Mouse (Mus musculus) layer of hippocampus, postnatal 25 days (tissue): ENCODE measurements around the gene Gp1bb. TPM values are rescaled to one million over a fixed set of nuclear protein-coding genes. Genes with fewer than 3 reads are reported as not detected.

Experiments used
- DNase-seq, 2 experiments: peaks; one replicate each; pipeline ENCODE4 v3.0.0; 2022; ENCODE audit warnings: mixed read lengths in 2 of 2, low spot score in 1 of 2; ENCODE audit errors: extremely low spot score in 1 of 2
- total RNA-seq, 2 experiments: library from RNA; stranded (reverse); gene quantifications; 2 replicates each; pipeline ENCODE4 v1.2.3; 2021

Gene Gp1bb
- total RNA-seq, 2 experiments from 2014 or later = 1.2 TPM

GRCm38 (mm10) chr16:18609099-18609498, 13.1 kb downstream of the Gp1bb start:
- no peak for DNase-seq

- no peak for DNase-seq
Observed at GRCm38 (mm10) chr16:18608226-18608625, 14.0 kb downstream of the Gp1bb start.

GRCm38 (mm10) chr16:18605705-18606104, 16.5 kb downstream of the Gp1bb start:
- no peak for DNase-seq

GRCm38 (mm10) chr16:18604267-18604701, 17.9 kb downstream of the Gp1bb start:
- DNase-seq = no peak

GRCm38 (mm10) chr16:18601447-18601846, 20.8 kb downstream of the Gp1bb start:
- no peak for DNase-seq

GRCm38 (mm10) chr16:18598006-18598405, 24.2 kb downstream of the Gp1bb start:
- no peak for DNase-seq

GRCm38 (mm10) chr16:18596255-18596654, 25.9 kb downstream of the Gp1bb start:
- no peak for DNase-seq

- no peak for DNase-seq
Observed at GRCm38 (mm10) chr16:18593930-18594329, 28.3 kb downstream of the Gp1bb start.

GRCm38 (mm10) chr16:18591047-18592018, 30.9 kb downstream of the Gp1bb start:
- DNase-seq = no peak

GRCm38 (mm10) chr16:18589804-18590790, 32.1 kb downstream of the Gp1bb start, which contains the start of gene Tbx1:
Gene Tbx1, minus strand, starts transcription at chr16:18590671.
- DNase-seq = no peak

GRCm38 (mm10) chr16:18589080-18589621, 33.1 kb downstream of the Gp1bb start:
- no peak for DNase-seq

- no peak for DNase-seq
Observed at GRCm38 (mm10) chr16:18588738-18589055, 33.5 kb downstream of the Gp1bb start.

- DNase-seq = no peak
Observed at GRCm38 (mm10) chr16:18587847-18588737, 34.1 kb downstream of the Gp1bb start.

- DNase-seq = no peak
Observed at GRCm38 (mm10) chr16:18586906-18587546, 35.2 kb downstream of the Gp1bb start.

- no peak for DNase-seq
Observed at GRCm38 (mm10) chr16:18586076-18586905, 35.9 kb downstream of the Gp1bb start.

GRCm38 (mm10) chr16:18585676-18586075, 36.5 kb downstream of the Gp1bb start:
- no peak for DNase-seq

- no peak for DNase-seq
Observed at GRCm38 (mm10) chr16:18584901-18585510, 37.2 kb downstream of the Gp1bb start.
